Mouse (Mus musculus) lung, embryonic 15.5 days (tissue): ENCODE measurements around the gene Sufu. TPM values are rescaled to one million over a fixed set of nuclear protein-coding genes. Genes with fewer than 3 reads are reported as not detected.

Experiments
- ATAC-seq: fragments of 200-750 bp; cut with Nextera tagmentation; 2 replicates; pipeline ENCODE4 v1.8.0; 2017; ENCODE audit warnings: moderate number of reproducible peaks, borderline replicate concordance; ENCODE audit not compliant: low FRiP score, low TSS enrichment; ENCODE audit errors: extremely low read depth
- H3K27ac ChIP-seq: fragments of 300-500 bp; sonication (generic); 2 replicates; pipeline ENCODE4 v1.5.1; 2015; ENCODE audit warnings: moderate library complexity, mild to moderate bottlenecking, inconsistent platforms
- H3K27me3 ChIP-seq: fragments of 300-500 bp; sonication (generic); 2 replicates; pipeline ENCODE4 v1.6.1; 2015; ENCODE audit warnings: inconsistent platforms
- H3K36me3 ChIP-seq: fragments of 300-500 bp; sonication (generic); 2 replicates; pipeline ENCODE4 v1.6.1; 2015; ENCODE audit warnings: inconsistent platforms
- H3K4me1 ChIP-seq: fragments of 300-500 bp; sonication (generic); 2 replicates; pipeline ENCODE4 v1.6.1; 2015; ENCODE audit warnings: inconsistent platforms
- H3K4me2 ChIP-seq: fragments of 300-500 bp; sonication (generic); 2 replicates; pipeline ENCODE4 v1.6.1; 2015; ENCODE audit warnings: inconsistent platforms, mild to moderate bottlenecking, moderate library complexity
- H3K4me3 ChIP-seq: fragments of 300-500 bp; sonication (generic); 2 replicates; pipeline ENCODE4 v1.5.1; 2015; ENCODE audit warnings: mild to moderate bottlenecking, inconsistent platforms
- H3K9ac ChIP-seq: fragments of 300-500 bp; sonication (generic); 2 replicates; pipeline ENCODE4 v1.6.1; 2015; ENCODE audit warnings: inconsistent platforms
- H3K9me3 ChIP-seq: fragments of 300-500 bp; sonication (generic); 2 replicates; pipeline ENCODE4 v1.6.1; 2016; ENCODE audit warnings: inconsistent platforms
- WGBS: fragments of 180-500 bp; shearing (Covaris S2); methylation state at CpG from one replicate; pipeline ENCODE4 v1.1.7; 2015; 5-methylcytosine and 5-hydroxymethylcytosine counted together
- polyA plus RNA-seq: library from polyadenylated mRNA; unstranded; fragments of >200 nt; fragmentation: Nextera tagmentation; extraction: Ambion mirVana; gene quantifications from 2 replicates; pipeline ENCODE4 v1.2.1, GENCODE M21; 2015

Gene Sufu
- polyA plus RNA-seq, 1 experiment from 2014 or later, result 34.5 TPM

DNA sequence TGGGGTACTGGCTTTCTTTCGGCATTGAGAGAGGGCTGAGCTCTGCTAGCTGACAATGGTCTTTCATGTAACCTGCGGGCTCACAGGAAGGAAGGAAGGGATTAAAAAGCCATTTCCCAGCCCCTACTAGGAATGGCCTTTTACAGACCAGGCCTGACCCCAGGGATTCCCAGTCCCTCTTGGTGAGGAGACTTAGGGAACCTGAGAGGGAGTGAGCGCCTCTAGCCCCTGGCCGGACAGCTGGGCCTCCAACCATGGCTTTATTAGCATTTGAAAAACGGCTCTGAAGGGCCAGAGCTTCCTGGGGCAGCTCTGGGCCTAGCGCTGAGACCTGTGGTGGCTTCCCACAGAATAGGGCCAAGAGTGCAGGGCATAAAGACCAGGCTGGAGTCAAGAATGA, 46.8 kb downstream of the Sufu start:
- Histone ChIP-seq H3K27me3 (no peaks in the 10 kb centered on the region), H3K9me3 (no peaks in the 10 kb centered on the region), H3K4me3 (no peak overlapping the region), H3K27ac (0 out of 2 replicates have a peak overlapping the region, but pooled peaks have one; percentile 3), H3K36me3 (no peaks in the 10 kb centered on the region), H3K4me2 (no peak overlapping the region), H3K9ac (no peak overlapping the region), H3K4me1 (peaks cover 35% of the 10 kb centered on the region)
- WGBS, result 49% methylated on average over 6 of the region's 6 CpGs
- ATAC-seq, result no peak

DNA sequence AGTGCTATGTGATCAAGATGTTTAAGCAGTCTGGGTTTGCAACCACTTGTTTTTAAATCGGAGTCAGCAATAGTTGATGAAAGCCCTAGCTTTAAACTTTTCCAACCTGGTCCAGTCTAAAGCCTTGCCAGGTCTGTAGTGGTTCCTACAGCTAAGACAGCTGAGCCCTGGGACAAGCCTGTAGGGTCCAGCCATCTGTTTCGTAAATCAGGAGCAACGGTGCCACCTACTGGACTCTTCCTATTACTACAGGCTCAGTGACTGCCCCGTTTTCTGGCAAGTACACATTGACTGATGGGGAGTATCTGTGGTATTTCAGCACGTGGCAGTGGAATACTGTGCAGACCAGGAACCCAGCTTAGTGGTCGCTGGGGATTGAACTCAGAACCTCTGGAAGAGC, 47.5 kb downstream of the Sufu start:
- ATAC-seq, result peak; percentile 53; the same call in 1 of the 2 replicates
- no peaks in the 10 kb centered on the region for H3K36me3 ChIP-seq
- H3K27me3 ChIP-seq, result no peaks in the 10 kb centered on the region
- no peak overlapping the region for H3K9ac ChIP-seq
- WGBS, result 6% methylated on average over 6 of the region's 6 CpGs
- no peaks in the 10 kb centered on the region for H3K9me3 ChIP-seq
- H3K4me1 ChIP-seq, result peaks cover 37% of the 10 kb centered on the region
- no peak overlapping the region for H3K4me2 ChIP-seq
- no peak overlapping the region for H3K4me3 ChIP-seq
- no peak overlapping the region for H3K27ac ChIP-seq

DNA sequence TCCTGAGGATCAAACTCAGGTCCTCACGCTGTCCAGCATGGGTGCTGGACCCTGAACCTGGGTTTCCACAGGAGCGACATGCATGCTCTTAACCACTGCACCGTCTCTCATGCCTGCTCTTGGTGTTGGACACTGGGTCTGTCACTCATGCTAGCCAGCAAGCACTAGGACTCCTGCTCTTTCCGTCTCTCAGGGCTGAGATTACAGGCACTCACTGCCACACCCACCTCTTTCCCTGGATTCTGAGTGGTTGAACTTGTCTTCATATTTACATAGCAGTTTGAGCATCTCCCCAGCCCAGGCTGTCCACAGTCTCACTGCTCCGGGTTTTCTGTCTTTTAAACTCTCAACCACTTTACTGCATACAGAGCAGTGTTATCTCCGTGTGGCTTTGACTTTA, 48.9 kb downstream of the Sufu start:
- no peak overlapping the region for H3K4me2 ChIP-seq
- H3K9ac ChIP-seq, result no peak overlapping the region
- no peak overlapping the region for H3K27ac ChIP-seq
- no peak overlapping the region for H3K4me3 ChIP-seq
- 0 out of 2 replicates have a peak, but pooled peaks cover under 1% of the 10 kb centered on the region for H3K36me3 ChIP-seq
- H3K27me3 ChIP-seq, result no peaks in the 10 kb centered on the region
- WGBS, result 32% methylated on average over 6 of the region's 6 CpGs
- no peaks in the 10 kb centered on the region for H3K9me3 ChIP-seq
- peaks cover 37% of the 10 kb centered on the region for H3K4me1 ChIP-seq
- no peak for ATAC-seq

DNA sequence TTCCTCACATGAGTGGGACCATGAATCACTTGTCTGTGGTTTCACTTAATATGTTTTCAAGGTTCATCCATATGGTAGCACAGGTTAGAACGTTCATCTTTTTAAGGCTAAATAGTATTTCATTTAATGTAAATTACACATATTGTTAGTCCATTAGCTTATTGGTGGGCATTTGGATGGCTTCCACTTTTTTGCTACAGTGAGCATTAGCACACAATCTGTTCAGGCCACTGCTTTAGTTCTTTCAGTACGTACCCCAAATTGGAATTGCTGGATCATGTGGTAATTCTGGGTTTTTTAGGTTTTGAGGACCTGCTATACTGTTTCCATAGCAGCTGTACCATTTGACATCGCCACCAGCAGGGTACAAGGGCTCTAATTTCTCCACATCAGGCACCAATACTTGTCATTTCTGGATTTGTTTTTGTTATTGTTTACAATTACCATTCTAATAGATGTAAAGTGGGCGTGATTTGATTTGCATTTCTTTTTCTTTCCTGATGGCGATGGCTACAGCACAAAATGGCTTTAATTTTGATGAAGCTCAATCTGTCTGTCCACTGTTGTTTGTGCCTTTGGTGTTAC, 49.8 kb downstream of the Sufu start:
- Histone ChIP-seq H3K9me3 (no peaks in the 10 kb centered on the region), H3K4me1 (peaks cover 37% of the 10 kb centered on the region)
- no peak for ATAC-seq

DNA sequence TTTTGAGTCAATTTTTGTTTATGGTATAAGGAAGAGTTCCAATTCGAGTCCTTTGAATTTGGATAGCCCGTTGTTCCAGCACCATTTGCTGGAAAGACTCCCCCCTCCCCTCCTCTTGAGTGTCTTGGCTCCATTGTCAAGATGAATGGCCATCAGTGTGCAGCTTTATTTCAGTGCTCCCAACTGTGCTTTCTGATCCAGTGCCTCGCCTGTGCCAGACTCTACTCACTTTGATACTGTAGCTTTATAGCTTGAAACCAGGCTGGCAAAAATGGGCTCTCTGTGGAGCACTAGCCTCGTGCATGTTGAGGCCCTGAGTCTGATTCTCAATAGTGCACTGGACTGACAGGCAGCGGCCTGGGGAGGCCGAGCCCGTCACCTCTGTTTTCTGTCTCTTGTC, 50.4 kb downstream of the Sufu start:
- H3K27me3 ChIP-seq, result no peaks in the 10 kb centered on the region
- H3K4me3 ChIP-seq, result no peak overlapping the region
- no peaks in the 10 kb centered on the region for H3K9me3 ChIP-seq
- H3K36me3 ChIP-seq, result peaks cover 7% of the 10 kb centered on the region; the same call in 1 of the 2 replicates
- H3K9ac ChIP-seq, result no peak overlapping the region
- H3K4me2 ChIP-seq, result no peak overlapping the region
- H3K27ac ChIP-seq, result peak overlapping the region; percentile 53
- ATAC-seq, result no peak
- WGBS, result 34% methylated on average over 7 of the region's 7 CpGs
- peaks cover 40% of the 10 kb centered on the region for H3K4me1 ChIP-seq

More for the DNA sequence above, 49.8 kb downstream of the Sufu start:
- H3K4me2 ChIP-seq, result no peak overlapping the region
- H3K27ac ChIP-seq, result peak overlapping the region; percentile 53; the same call in 1 of the 2 replicates
- no peaks in the 10 kb centered on the region for H3K27me3 ChIP-seq
- H3K36me3 ChIP-seq, result peaks cover 6% of the 10 kb centered on the region; the same call in 1 of the 2 replicates
- 84% methylated on average over 5 of the region's 5 CpGs for WGBS
- no peak overlapping the region for H3K9ac ChIP-seq
- no peak overlapping the region for H3K4me3 ChIP-seq

DNA sequence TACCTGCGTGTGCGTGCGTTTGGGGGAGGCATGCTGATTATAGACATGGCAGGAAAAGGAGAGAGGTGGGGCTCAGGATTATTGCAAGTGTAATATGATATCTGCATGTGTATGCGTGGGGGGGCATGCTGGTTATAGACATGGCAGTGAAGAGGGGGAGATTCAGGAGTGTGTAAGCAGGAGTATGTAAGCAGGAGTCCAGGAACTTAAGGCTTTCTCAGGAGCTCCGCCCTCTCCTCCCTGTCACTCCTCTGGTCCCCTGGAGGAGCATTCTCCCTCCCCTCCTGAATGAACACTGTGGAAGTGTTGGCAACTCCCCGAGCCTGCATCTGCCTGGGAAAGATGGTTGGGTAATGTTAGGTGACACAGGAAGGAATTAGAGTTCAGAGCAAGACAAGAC, 51.2 kb downstream of the Sufu start:
- no peak overlapping the region for H3K9ac ChIP-seq
- peaks cover 46% of the 10 kb centered on the region for H3K4me1 ChIP-seq
- peak; percentile 25; the same call in 1 of the 2 replicates for ATAC-seq
- WGBS, result 24% methylated on average over 6 of the region's 6 CpGs
- H3K9me3 ChIP-seq, result no peaks in the 10 kb centered on the region
- no peak overlapping the region for H3K4me3 ChIP-seq
- H3K27ac ChIP-seq, result peak overlapping the region; percentile 53; the same call in 1 of the 2 replicates
- no peaks in the 10 kb centered on the region for H3K27me3 ChIP-seq
- H3K4me2 ChIP-seq, result no peak overlapping the region
- H3K36me3 ChIP-seq, result peaks cover 7% of the 10 kb centered on the region; the same call in 1 of the 2 replicates

DNA sequence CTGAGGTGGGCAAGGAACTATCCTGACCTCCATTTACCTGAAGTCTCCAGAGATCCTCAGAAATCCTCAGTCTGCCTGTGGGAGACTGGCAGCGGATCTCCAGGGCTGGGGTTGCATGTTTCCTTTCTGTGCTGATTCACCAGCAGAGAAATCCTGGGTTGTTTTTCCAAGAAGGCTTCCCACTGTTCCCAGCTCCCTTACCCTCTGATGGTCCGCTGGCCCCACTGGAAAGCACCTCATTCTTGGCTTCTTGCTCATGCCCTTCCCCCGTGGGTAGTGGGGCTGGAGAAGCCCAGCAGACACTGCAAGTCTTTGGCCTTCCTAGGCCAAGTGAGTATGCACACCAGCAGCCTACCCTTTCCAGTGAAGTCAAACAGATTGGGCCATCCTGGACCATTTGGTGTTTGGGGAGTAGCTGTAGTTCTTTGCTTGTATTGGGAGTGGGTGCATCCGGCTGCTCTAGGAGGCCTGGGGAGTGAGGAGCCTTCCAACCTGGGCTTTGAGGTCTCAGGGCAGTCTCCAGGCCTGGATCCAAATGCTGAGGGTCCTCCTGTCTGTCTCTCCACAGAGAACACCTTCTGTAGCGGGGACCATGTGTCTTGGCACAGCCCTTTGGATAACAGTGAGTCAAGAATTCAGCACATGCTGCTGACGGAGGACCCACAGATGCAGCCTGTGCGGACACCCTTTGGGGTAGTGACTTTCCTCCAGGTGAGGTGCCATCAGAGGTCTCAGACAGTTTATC, 52.7 kb downstream of the Sufu start:
- no peak overlapping the region for H3K4me3 ChIP-seq
- no peaks in the 10 kb centered on the region for H3K27me3 ChIP-seq
- ATAC-seq, result no peak
- WGBS, result 88% methylated on average over 7 of the region's 7 CpGs
- peaks cover 52% of the 10 kb centered on the region for H3K4me1 ChIP-seq
- no peak overlapping the region for H3K4me2 ChIP-seq
- H3K27ac ChIP-seq, result no peak overlapping the region
- no peaks in the 10 kb centered on the region for H3K9me3 ChIP-seq
- H3K9ac ChIP-seq, result no peak overlapping the region
- H3K36me3 ChIP-seq, result peaks cover 12% of the 10 kb centered on the region; the same call in 1 of the 2 replicates

DNA sequence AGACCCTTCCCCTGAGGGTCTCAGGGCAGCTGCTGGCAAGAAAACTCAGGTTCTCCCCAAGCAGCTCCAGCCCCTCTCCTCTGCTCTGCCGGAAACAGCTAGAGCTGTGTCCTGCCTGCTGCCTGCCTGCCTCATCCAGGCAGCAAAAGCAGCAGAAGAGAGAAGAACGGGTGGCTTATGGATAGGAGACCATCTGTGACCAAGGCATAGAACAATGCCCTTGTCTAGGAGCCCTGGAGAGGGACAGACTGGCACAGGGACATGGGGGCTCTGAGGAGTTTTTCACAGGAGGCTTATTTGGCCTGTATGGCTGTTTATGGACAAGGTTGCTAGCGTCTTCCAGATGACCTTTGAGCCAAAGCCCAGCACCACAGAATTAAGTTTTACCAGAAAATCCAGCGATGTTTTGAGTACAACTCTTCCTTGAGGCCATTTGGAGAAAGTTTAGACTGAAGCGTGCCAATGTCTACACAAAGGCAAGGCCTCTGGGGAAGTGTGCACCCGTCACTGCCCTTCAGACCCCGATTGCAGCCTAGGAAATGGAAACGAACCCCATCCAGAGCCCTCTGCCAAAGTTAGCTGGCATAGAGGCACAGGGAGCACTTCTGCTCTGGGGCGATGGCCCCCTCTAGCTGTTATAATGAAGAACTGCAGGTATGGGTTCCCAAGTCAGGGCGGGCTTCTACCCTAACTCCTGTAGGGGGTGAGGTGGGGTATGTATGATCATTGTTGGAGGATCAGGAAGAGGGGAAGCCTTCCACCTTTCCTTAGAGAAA, 55.5 kb downstream of the Sufu start:
- Histone ChIP-seq H3K4me1 (peaks cover 66% of the 10 kb centered on the region), H3K27ac (no peak overlapping the region), H3K9me3 (no peaks in the 10 kb centered on the region), H3K36me3 (peaks cover 12% of the 10 kb centered on the region; the same call in 1 of the 2 replicates), H3K27me3 (no peaks in the 10 kb centered on the region), H3K4me2 (no peak overlapping the region), H3K9ac (no peak overlapping the region), H3K4me3 (no peak overlapping the region)
- no peak for ATAC-seq
- 45% methylated on average over 10 of the region's 10 CpGs for WGBS

DNA sequence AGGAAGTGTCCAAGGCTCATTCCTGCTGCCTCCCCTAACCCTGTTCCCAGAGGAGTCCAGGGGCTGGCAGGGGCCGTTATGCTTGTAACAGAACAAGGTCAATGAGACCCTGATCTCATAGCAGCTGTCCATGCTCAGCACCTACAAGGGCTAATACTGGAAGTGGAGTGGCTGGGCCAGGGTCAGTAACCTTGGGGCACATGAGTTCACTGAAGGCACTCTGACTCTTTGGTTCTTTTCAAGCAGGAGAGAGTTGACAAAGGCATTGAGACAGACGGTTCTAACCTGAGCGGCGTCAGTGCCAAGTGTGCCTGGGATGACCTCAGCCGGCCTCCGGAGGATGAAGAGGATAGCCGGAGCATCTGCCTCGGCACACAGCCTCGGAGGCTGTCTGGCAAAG, 56.2 kb downstream of the Sufu start:
- peaks cover 65% of the 10 kb centered on the region for H3K4me1 ChIP-seq
- no peaks in the 10 kb centered on the region for H3K9me3 ChIP-seq
- H3K4me3 ChIP-seq, result no peak overlapping the region
- H3K36me3 ChIP-seq, result peaks cover 12% of the 10 kb centered on the region; the same call in 1 of the 2 replicates
- H3K27me3 ChIP-seq, result no peaks in the 10 kb centered on the region
- no peak for ATAC-seq
- WGBS, result 72% methylated on average over 9 of the region's 9 CpGs
- H3K4me2 ChIP-seq, result no peak overlapping the region
- H3K9ac ChIP-seq, result no peak overlapping the region
- H3K27ac ChIP-seq, result peak overlapping the region; percentile 92; the same call in 1 of the 2 replicates

DNA sequence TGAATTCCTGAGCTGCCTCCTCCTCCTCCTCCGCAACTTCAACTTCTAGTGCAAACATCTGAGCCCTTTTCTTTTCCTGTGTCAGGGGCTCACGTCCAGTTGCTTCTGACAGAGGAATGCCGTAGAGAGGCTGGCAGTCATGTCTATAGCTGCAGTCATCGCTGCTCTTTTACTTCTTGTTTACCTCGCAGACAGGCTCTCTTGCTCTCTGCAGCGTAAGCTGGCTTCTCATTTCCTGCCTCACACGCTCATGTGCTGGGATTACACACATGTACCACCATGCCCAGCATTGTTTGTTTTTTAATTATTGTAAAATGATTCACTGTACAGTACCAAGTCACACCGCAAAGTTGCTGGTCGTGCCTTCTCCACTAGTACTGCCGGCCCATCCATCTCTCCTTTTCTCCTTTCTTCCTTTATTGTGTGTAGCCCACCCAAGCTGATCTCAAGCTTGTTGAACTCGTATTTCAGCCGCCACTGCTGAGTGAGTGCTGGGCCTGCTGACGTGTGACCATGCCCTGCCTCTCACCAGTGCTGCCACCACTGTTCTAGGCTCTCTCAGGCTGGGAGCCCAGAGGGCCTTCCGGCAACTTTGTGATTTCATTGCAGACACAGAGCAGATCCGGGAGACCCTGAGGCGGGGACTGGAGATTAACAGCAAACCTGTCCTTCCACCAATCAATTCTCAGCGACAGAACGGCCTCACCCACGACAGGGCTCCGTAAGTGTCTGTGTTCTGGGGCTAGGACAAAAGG, 57.6 kb downstream of the Sufu start:
- H3K36me3 ChIP-seq, result peaks cover 12% of the 10 kb centered on the region; the same call in 1 of the 2 replicates
- 23% methylated on average over 20 of the region's 20 CpGs for WGBS
- peak overlapping the region; percentile 15; the same call in 1 of the 2 replicates for H3K9ac ChIP-seq
- peaks cover 64% of the 10 kb centered on the region for H3K4me1 ChIP-seq
- H3K27me3 ChIP-seq, result no peaks in the 10 kb centered on the region
- peak overlapping the region; percentile 22 for H3K4me2 ChIP-seq
- no peaks in the 10 kb centered on the region for H3K9me3 ChIP-seq
- peak; percentile 36; the same call in 1 of the 2 replicates for ATAC-seq
- H3K27ac ChIP-seq, result peak overlapping the region; percentile 92
- no peak overlapping the region for H3K4me3 ChIP-seq

DNA sequence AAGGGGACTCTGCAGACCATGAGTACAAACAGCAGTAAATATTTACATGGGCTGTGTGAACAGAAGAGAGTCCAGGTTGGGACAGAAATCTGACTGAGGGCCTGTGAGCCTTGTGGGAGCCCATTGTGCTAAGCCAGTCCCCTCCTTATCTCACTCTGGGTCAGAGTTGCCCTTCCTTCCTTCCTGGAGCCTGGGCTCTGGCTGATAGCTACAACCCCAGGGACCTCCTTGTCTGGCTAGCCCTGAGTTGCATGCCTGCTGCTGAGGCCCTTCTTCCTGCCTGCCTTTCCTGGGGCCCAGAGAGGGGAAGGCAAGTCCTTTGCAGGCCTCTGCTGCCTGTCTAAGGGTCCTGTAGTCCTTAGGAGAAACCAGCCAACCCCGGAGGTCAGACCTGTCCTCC, 58.3 kb downstream of the Sufu start:
- Histone ChIP-seq H3K4me3 (no peak overlapping the region), H3K27ac (peak overlapping the region; percentile 92), H3K36me3 (peaks cover 12% of the 10 kb centered on the region; the same call in 1 of the 2 replicates), H3K9ac (0 out of 2 replicates have a peak overlapping the region, but pooled peaks have one; percentile 15), H3K4me1 (peaks cover 64% of the 10 kb centered on the region), H3K9me3 (no peaks in the 10 kb centered on the region), H3K4me2 (no peak overlapping the region), H3K27me3 (no peaks in the 10 kb centered on the region)
- peak; percentile 75 for ATAC-seq
- WGBS, result 24% methylated on average over 1 of the region's 1 CpGs
